Mouse (Mus musculus) embryonic facial prominence, embryonic 13.5 days (tissue): ENCODE data around the gene Rps27rt. TPM values are rescaled to one million over a fixed set of nuclear protein-coding genes. Genes with fewer than 3 reads are reported as not detected.
A peak's percentile ranks its signal among the peaks of the same experiment; 100 is the strongest.
"Not testable (repeated sequence)": the region's sequence is repeated elsewhere in the genome, so short reads cannot be mapped to it uniquely, and the experiment has no call there.

Source experiments
- ATAC-seq: fragments of 200-750 bp; cut with Nextera tagmentation; 2 replicates; pipeline ENCODE4 v1.8.0; 2017; ENCODE audit warnings: low read depth; ENCODE audit not compliant: insufficient number of reproducible peaks, insufficient read depth, low FRiP score, low TSS enrichment
- H3K27ac ChIP-seq: fragments of 300-500 bp; sonication (generic); 2 replicates; pipeline ENCODE4 v1.5.1; 2015; ENCODE audit warnings: moderate library complexity, mild to moderate bottlenecking, inconsistent platforms
- H3K27me3 ChIP-seq: fragments of 300-500 bp; sonication (generic); 2 replicates; pipeline ENCODE4 v1.6.1; 2015; ENCODE audit warnings: mild to moderate bottlenecking, inconsistent platforms
- H3K36me3 ChIP-seq: fragments of 300-500 bp; sonication (generic); 2 replicates; pipeline ENCODE4 v1.6.1; 2015; ENCODE audit warnings: mild to moderate bottlenecking, inconsistent platforms
- H3K4me1 ChIP-seq: fragments of 300-500 bp; sonication (generic); 2 replicates; pipeline ENCODE4 v1.6.1; 2015; ENCODE audit warnings: inconsistent platforms
- H3K4me2 ChIP-seq: fragments of 300-500 bp; sonication (generic); 2 replicates; pipeline ENCODE4 v1.6.1; 2015; ENCODE audit warnings: moderate library complexity, mild to moderate bottlenecking, inconsistent platforms
- H3K4me3 ChIP-seq: fragments of 300-500 bp; sonication (generic); 2 replicates; pipeline ENCODE4 v1.5.1; 2015; ENCODE audit warnings: mild to moderate bottlenecking, inconsistent platforms
- H3K9ac ChIP-seq: fragments of 300-500 bp; sonication (generic); 2 replicates; pipeline ENCODE4 v1.6.1; 2015; ENCODE audit warnings: mild to moderate bottlenecking, inconsistent platforms
- H3K9me3 ChIP-seq: fragments of 300-500 bp; sonication (generic); 2 replicates; pipeline ENCODE4 v1.6.1; 2016; ENCODE audit warnings: inconsistent platforms
- WGBS: fragments of 180-500 bp; shearing (Covaris S2); methylation state at CpG from one replicate; pipeline ENCODE4 v1.1.7; 2015; ENCODE audit warnings: mixed read lengths; 5-methylcytosine and 5-hydroxymethylcytosine counted together
- polyA plus RNA-seq: library from polyadenylated mRNA; unstranded; fragments of >200 nt; fragmentation: Nextera tagmentation; extraction: Ambion mirVana; gene quantifications from 2 replicates; pipeline ENCODE4 v1.2.1, GENCODE M21; 2015

Gene Rps27rt
- polyA plus RNA-seq, 1 experiment from 2014 or later = 519 TPM

DNA sequence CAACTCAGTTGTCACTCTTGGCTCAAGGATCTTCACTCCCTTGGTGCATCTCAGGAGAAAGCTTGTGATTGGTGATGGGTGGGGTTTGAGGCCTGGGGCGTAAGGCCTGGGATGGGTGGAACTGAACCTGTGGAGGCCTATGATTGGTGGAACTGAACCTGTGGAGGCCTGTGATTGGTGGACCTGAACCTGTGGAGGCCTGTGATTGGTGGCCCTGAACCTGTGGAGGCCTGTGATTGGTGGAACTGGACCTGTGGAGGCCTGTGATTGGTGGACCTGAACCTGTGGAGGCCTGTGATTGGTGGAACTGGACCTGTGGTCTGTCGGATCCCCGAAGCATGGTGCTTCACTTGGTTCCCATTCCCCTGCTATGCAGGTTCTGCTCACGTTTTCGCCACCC lies 3.2 kb upstream of the Rps27rt start:
- no peak overlapping the region for H3K4me3 ChIP-seq
- no peak overlapping the region for H3K4me2 ChIP-seq
- no peak overlapping the region for H3K9ac ChIP-seq
- H3K27ac ChIP-seq = no peak overlapping the region
- H3K9me3 ChIP-seq = no peaks in the 10 kb centered on the region
- peaks cover 7% of the 10 kb centered on the region for H3K4me1 ChIP-seq
- WGBS = 93% methylated on average over 5 of the region's 5 CpGs
- H3K36me3 ChIP-seq = no peaks in the 10 kb centered on the region
- ATAC-seq = no peak
- H3K27me3 ChIP-seq = no peaks in the 10 kb centered on the region

- Histone ChIP-seq H3K9ac (no peak overlapping the region), H3K9me3 (no peaks in the 10 kb centered on the region), H3K27me3 (peaks cover 22% of the 10 kb centered on the region), H3K4me1 (peaks cover 22% of the 10 kb centered on the region), H3K4me3 (no peak overlapping the region), H3K27ac (no peak overlapping the region), H3K4me2 (peak overlapping the region; percentile 90; the same call in 1 of the 2 replicates), H3K36me3 (no peaks in the 10 kb centered on the region)
- 55% methylated on average over 6 of the region's 6 CpGs for whole genome bisulfite sequencing
- ATAC-seq = no peak
These were observed 2.6 kb downstream of the Rps27rt start for GRCm38 (mm10) chr9:114979969-114980368.

GRCm38 (mm10) chr9:114978281-114979111 lies 4.0 kb downstream of the Rps27rt start, which contains the start of gene Osbpl10:
Gene Osbpl10 (plus strand): TSS chr9:114978569.
- Histone ChIP-seq H3K36me3 (no peaks in the 10 kb centered on the region), H3K27me3 (peaks cover 22% of the 10 kb centered on the region), H3K27ac (peak within 1 kb of the TSS; percentile 75), H3K9me3 (no peaks in the 10 kb centered on the region), H3K9ac (peak within 1 kb of the TSS; percentile 85), H3K4me1 (peaks cover 22% of the 10 kb centered on the region), H3K4me3 (peak within 1 kb of the TSS; percentile 78), H3K4me2 (peak within 1 kb of the TSS; percentile 90)
- ATAC-seq = peak; percentile 85
- WGBS = under 1% methylated on average over 71 of the region's 86 CpGs

GRCm38 (mm10) chr9:114977461-114978280 lies 4.9 kb downstream of the Rps27rt start:
- WGBS = 7% methylated on average over 31 of the region's 31 CpGs
- peak; percentile 54 for ATAC-seq

GRCm38 (mm10) chr9:114966286-114966685 lies 16.3 kb downstream of the Rps27rt start:
- H3K9me3 ChIP-seq, H3K27ac ChIP-seq, H3K4me3 ChIP-seq, ATAC-seq, H3K9ac ChIP-seq, H3K36me3 ChIP-seq, H3K27me3 ChIP-seq, H3K4me2 ChIP-seq, H3K4me1 ChIP-seq: not testable (repeated sequence)
- WGBS = 78% methylated on average over 7 of the region's 7 CpGs

More at GRCm38 (mm10) chr9:114977461-114978280, 4.9 kb downstream of the Rps27rt start:
- Histone ChIP-seq H3K9me3 (no peaks in the 10 kb centered on the region), H3K4me3 (peak overlapping the region; percentile 78), H3K9ac (peak overlapping the region; percentile 85), H3K4me2 (peak overlapping the region; percentile 90), H3K27ac (peak overlapping the region; percentile 75), H3K4me1 (peaks cover 22% of the 10 kb centered on the region), H3K27me3 (peaks cover 22% of the 10 kb centered on the region), H3K36me3 (no peaks in the 10 kb centered on the region)

GRCm38 (mm10) chr9:114964093-114964492 lies 18.4 kb downstream of the Rps27rt start:
- no peaks in the 10 kb centered on the region for H3K36me3 ChIP-seq
- no peaks in the 10 kb centered on the region; the same call in 1 of the 2 replicates for H3K4me1 ChIP-seq
- H3K27me3 ChIP-seq = no peaks in the 10 kb centered on the region
- no peaks in the 10 kb centered on the region for H3K9me3 ChIP-seq
- H3K27ac ChIP-seq = no peak overlapping the region
- H3K4me2 ChIP-seq = no peak overlapping the region
- no peak for ATAC-seq
- 55% methylated on average over 3 of the region's 3 CpGs for WGBS
- H3K4me3 ChIP-seq = no peak overlapping the region
- H3K9ac ChIP-seq = no peak overlapping the region

DNA sequence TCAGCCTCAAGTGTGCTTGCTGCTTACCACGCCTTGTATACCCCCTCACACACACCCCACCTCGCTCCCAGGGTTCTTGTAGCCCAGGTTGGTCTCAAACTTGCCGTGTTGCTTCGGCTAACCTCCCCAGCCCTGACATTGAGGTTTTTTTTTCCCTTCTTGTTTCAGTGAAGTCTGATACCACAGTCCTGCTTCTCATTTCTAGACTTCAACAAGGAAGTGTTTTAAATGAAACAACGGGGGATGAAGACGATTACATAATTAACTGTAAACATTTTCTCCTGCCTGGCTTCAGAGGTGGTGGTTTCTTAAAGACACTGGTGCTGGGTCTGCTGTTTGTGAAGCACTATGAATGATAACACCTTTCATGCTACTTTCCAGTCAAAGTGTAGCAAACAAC lies 21.7 kb downstream of the Rps27rt start:
- Histone ChIP-seq H3K27ac (no peak overlapping the region), H3K4me2 (no peak overlapping the region), H3K4me1 (no peaks in the 10 kb centered on the region; the same call in 1 of the 2 replicates), H3K4me3 (no peak overlapping the region), H3K36me3 (no peaks in the 10 kb centered on the region), H3K9ac (no peak overlapping the region), H3K27me3 (no peaks in the 10 kb centered on the region), H3K9me3 (no peaks in the 10 kb centered on the region)
- no peak for ATAC-seq
- WGBS = 55% methylated on average over 6 of the region's 6 CpGs

DNA sequence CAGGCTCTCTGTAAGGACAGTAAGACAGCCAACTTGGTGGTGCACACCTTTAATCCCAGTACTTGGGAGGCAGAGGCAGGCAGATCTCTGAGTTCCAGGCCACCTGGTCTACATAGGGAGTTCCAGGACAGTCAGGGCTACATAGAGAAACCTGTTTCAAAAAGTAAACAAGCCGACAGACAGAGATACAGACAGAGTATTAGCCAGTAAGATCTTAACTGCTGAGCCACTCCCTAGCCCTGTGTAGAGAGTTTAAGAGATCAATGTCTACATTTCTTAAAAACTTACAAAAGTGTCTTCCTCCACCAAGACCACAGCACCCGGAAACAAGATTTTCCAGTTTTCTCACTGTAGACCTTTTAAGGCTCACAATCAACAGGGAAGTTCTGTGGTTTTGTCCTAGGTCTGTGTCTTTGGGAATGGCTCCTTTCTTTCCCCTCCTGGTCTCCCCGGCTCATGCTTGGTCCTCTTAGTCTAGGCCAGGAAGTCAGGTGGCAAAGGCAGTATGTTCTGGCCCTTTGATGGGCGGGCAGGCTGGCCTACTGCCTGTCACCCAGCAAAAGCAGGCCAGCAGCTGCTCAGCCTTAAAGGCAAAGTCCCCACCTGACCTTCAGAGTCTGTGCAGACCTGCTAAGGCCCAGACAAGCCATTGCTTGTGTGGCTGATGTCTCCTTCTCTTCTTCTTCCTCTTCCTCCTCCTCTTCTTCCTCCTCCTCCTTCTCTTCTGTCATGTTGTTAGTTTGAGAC lies 22.3 kb downstream of the Rps27rt start:
- no peaks in the 10 kb centered on the region for H3K9me3 ChIP-seq
- no peak overlapping the region for H3K27ac ChIP-seq
- 65% methylated on average over 4 of the region's 4 CpGs for WGBS
- no peak overlapping the region for H3K4me3 ChIP-seq
- H3K27me3 ChIP-seq = no peaks in the 10 kb centered on the region
- H3K4me2 ChIP-seq = no peak overlapping the region
- no peak overlapping the region for H3K9ac ChIP-seq
- no peaks in the 10 kb centered on the region; the same call in 1 of the 2 replicates for H3K4me1 ChIP-seq
- ATAC-seq = no peak
- no peaks in the 10 kb centered on the region for H3K36me3 ChIP-seq

- 35% methylated on average over 5 of the region's 5 CpGs for WGBS
- Histone ChIP-seq H3K4me3 (no peak overlapping the region), H3K27me3 (no peaks in the 10 kb centered on the region), H3K9me3 (no peaks in the 10 kb centered on the region), H3K4me2 (no peak overlapping the region), H3K9ac (no peak overlapping the region), H3K36me3 (no peaks in the 10 kb centered on the region), H3K27ac (no peak overlapping the region), H3K4me1 (no peaks in the 10 kb centered on the region; the same call in 1 of the 2 replicates)
- no peak for ATAC-seq
These were observed 25.6 kb downstream of the Rps27rt start for GRCm38 (mm10) chr9:114956945-114957344.

GRCm38 (mm10) chr9:114955340-114955739 lies 27.2 kb downstream of the Rps27rt start:
- Histone ChIP-seq H3K9me3 (no peaks in the 10 kb centered on the region), H3K27me3 (no peaks in the 10 kb centered on the region), H3K27ac (no peak overlapping the region), H3K9ac (no peak overlapping the region), H3K4me2 (no peak overlapping the region), H3K4me3 (no peak overlapping the region), H3K36me3 (no peaks in the 10 kb centered on the region), H3K4me1 (no peaks in the 10 kb centered on the region; the same call in 1 of the 2 replicates)
- 89% methylated on average over 11 of the region's 11 CpGs for WGBS
- no peak for ATAC-seq

GRCm38 (mm10) chr9:114952866-114953265 lies 29.7 kb downstream of the Rps27rt start:
- Histone ChIP-seq H3K27me3 (no peaks in the 10 kb centered on the region), H3K36me3 (no peaks in the 10 kb centered on the region), H3K27ac (no peak overlapping the region), H3K4me3 (no peak overlapping the region), H3K9me3 (no peaks in the 10 kb centered on the region), H3K9ac (no peak overlapping the region), H3K4me2 (no peak overlapping the region), H3K4me1 (peaks cover 10% of the 10 kb centered on the region)
- ATAC-seq = no peak
- 44% methylated on average over 1 of the region's 1 CpGs for WGBS
